Mouse (Mus musculus) cerebellum, postnatal 14 days (tissue): Measurements from ENCODE around the gene Prr5.

ENCODE experiments used
- DNase-seq, 2 experiments: peaks; one replicate each; pipeline ENCODE4 v3.0.0; 2021; ENCODE audit warnings: mixed read lengths in 2 of 2

Gene Prr5

GRCm38 (mm10) chr15:84657384-84658064, 11.9 kb upstream of the Prr5 start:
- peak in 1 of 2 experiments; percentile 4 for DNase-seq

GRCm38 (mm10) chr15:84658655-84659054, 10.8 kb upstream of the Prr5 start:
- peak; percentile 71 to 78 for DNase-seq

GRCm38 (mm10) chr15:84659856-84660255, 9.6 kb upstream of the Prr5 start:
- DNase-seq, result no peak

- DNase-seq, result no peak
Measured at GRCm38 (mm10) chr15:84661274-84661673, 8.1 kb upstream of the Prr5 start.

- DNase-seq, result peak; percentile 69 to 73
Measured at GRCm38 (mm10) chr15:84662952-84663684, 6.3 kb upstream of the Prr5 start.

- DNase-seq, result peak in 1 of 2 experiments; percentile 43
Measured at GRCm38 (mm10) chr15:84663685-84664060, 5.7 kb upstream of the Prr5 start.

- DNase-seq, result peak; percentile 38 to 45
Measured at GRCm38 (mm10) chr15:84664542-84665460, 4.6 kb upstream of the Prr5 start.

- DNase-seq, result no peak
Measured at GRCm38 (mm10) chr15:84665662-84666061, 3.8 kb upstream of the Prr5 start.

- peak; percentile 75 to 77 for DNase-seq
Measured at GRCm38 (mm10) chr15:84666065-84666464, 3.4 kb upstream of the Prr5 start.

GRCm38 (mm10) chr15:84667601-84668000, 1.8 kb upstream of the Prr5 start:
- no peak for DNase-seq

GRCm38 (mm10) chr15:84669771-84670656, 594 bp downstream of the Prr5 start:
- DNase-seq, result peak; percentile 74

GRCm38 (mm10) chr15:84670657-84671055, 1.2 kb downstream of the Prr5 start:
- DNase-seq, result no peak

- DNase-seq, result peak; percentile 71 to 86
Measured at GRCm38 (mm10) chr15:84671401-84672307, 2.2 kb downstream of the Prr5 start.

- DNase-seq, result no peak
Measured at GRCm38 (mm10) chr15:84672308-84672615, 2.8 kb downstream of the Prr5 start.

GRCm38 (mm10) chr15:84672616-84673015, 3.2 kb downstream of the Prr5 start:
- no peak for DNase-seq

GRCm38 (mm10) chr15:84674329-84675067, 5.1 kb downstream of the Prr5 start:
- DNase-seq, result no peak

GRCm38 (mm10) chr15:84675317-84675716, 5.9 kb downstream of the Prr5 start:
- no peak for DNase-seq

- no peak for DNase-seq
Measured at GRCm38 (mm10) chr15:84677943-84678342, 8.5 kb downstream of the Prr5 start.

GRCm38 (mm10) chr15:84679090-84679489, 9.7 kb downstream of the Prr5 start:
- no peak for DNase-seq

GRCm38 (mm10) chr15:84679794-84680193, 10.4 kb downstream of the Prr5 start:
- DNase-seq, result no peak
